Mouse (Mus musculus) lung, postnatal 36 days (tissue): ENCODE measurements around the gene Ptprg.

Experiments used
- DNase-seq: peaks from one replicate; pipeline ENCODE4 v3.0.0; 2022; ENCODE audit warnings: mixed read lengths

The Ptprg gene

GRCm38 (mm10) chr14:12167215-12167614, 613.9 kb downstream of the Ptprg start:
- DNase-seq, result no peak

DNA sequence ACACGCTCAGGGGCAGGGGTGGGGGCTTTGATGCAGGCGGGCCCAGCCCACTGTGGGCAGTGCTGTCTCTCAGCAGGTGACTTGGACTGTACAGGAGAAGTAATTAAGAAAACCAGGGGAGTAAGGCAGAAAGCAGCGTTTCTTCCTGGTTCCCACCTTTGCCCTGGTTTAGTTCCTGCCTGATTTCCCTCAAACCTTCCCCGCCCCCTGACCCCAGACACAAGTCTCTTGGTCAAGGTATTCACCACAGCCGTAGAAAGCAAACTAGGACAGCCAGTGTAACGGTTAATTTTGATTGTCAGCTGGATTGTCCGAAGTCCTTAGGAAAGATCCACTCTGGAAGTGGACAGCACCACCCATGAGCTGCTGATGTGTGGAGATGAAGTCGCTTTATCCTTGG, 614.3 kb downstream of the Ptprg start:
- no peak for DNase-seq

DNA sequence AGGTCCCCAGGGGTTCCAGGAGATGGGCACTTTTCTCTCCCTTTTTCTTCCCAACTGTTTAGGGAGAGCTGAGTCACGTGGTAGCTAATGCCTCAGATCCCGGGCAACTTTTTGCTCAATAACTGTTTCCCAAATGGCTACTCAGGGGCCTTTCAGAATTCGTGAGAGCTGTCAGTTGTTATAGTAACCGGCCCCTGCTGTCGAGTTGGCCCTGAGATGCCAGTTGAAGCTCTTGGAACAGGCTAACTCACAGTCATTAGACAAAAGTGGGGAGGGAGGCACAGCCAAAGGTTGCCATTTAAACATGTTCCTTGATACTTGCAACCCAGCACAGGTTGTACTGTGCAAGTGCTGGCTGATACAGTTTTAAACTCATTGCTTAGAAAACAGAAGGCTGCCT, 624.1 kb downstream of the Ptprg start:
- no peak for DNase-seq

GRCm38 (mm10) chr14:12178645-12179044, 625.3 kb downstream of the Ptprg start:
- no peak for DNase-seq

DNA sequence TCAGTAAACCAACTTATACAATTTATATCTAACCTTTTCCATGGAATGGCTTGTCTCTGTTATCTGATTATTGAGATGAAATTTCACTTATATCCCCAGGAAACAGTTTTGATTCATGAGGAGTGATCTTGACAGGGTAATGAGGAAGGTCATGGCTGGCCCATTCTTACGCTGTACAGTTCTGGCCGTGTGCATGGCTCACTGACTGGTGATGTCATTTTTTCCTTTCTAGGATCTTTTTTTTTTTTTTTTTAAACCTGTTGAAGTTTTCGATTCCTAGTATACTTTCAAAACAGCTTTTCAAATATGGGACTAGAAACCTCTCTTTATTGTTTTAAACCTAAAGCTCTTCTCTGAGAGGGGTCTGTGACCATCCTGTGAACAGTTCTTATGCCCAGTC, 626.8 kb downstream of the Ptprg start:
- DNase-seq, result no peak

GRCm38 (mm10) chr14:12185040-12185439, 631.7 kb downstream of the Ptprg start:
- DNase-seq, result no peak

GRCm38 (mm10) chr14:12188352-12188751, 635.0 kb downstream of the Ptprg start:
- DNase-seq, result no peak

DNA sequence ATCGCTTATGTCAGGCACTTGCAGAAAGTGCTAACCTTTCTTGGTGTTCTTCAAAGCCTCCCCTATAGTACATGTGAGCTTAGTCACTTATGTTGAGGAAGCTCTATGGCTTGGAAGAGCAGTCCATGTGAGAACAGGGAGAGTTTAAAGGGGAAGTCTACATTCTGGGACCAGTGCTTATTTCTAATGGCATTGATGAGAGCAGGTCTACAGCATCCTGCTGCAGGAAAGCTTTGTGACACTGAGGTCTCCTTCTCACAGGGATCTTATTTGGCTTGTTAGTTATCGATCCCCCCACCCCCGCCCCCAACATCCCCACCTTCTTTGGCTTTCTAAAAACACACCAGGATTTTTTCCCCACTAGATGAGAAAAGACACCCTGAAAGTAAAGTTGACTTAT, 635.9 kb downstream of the Ptprg start:
- no peak for DNase-seq

DNA sequence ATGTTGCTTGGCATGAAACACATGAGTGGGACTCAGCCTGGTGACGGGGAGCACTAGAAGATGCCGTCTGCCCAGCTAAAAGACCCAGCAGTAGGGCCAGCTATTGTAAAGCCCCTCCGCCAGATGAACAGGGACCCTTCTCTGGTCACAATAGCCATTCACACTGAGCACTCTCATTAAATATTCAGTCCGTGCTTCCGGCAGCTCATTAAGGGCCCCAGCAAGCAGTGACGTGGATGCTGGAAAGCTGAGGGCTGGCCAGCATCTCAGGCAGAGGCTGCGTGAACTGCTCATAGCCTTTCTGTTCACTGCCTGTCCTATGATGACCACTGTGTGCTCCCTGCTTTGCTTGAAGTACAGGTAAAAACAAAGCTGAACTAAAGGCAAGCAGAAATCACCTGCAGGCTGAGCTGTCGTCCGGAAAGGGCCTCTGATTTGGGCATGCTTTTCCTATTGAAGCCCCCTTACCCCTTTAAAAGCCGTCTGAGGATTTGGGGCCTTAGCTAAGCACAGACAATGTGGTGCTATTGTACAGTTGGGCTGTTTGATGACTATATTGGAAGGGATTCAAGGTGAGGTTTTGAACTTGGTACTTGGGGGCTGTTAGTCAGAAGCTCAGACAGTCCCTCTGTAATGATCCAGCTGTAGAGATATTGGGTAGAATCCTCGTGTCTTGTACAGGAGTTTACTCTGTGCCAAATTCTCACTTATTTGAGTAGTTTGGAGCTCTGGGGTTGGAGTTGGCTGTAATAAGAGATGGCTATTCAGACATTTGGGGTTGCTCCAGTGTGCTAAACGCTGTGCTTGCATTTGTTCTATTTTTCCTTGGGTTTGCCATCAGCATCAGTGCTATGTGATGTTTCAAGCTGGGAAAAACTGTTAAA, 636.6 kb downstream of the Ptprg start:
- no peak for DNase-seq

- no peak for DNase-seq
Observed at GRCm38 (mm10) chr14:12191076-12191475, 637.7 kb downstream of the Ptprg start.

DNA sequence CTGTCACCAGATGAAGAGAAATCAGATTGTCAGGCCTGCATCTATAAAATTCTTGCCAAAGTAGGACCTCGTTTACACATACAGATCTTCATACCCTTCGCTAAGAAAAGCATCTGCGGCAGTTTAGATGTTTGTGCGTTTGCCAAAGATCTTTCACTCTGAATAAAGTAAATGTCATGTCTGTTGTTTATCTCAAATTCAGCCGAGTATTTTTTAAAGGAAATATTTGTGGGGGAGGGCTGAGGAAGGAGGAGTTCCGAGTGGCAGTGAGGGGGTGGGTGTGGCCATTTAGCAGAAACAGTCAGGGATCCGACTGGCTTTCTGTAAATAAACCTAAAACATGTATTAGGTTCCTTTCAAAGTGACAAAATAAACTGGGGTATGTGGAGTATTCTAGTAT, 645.4 kb downstream of the Ptprg start:
- peak; percentile 45 for DNase-seq

DNA sequence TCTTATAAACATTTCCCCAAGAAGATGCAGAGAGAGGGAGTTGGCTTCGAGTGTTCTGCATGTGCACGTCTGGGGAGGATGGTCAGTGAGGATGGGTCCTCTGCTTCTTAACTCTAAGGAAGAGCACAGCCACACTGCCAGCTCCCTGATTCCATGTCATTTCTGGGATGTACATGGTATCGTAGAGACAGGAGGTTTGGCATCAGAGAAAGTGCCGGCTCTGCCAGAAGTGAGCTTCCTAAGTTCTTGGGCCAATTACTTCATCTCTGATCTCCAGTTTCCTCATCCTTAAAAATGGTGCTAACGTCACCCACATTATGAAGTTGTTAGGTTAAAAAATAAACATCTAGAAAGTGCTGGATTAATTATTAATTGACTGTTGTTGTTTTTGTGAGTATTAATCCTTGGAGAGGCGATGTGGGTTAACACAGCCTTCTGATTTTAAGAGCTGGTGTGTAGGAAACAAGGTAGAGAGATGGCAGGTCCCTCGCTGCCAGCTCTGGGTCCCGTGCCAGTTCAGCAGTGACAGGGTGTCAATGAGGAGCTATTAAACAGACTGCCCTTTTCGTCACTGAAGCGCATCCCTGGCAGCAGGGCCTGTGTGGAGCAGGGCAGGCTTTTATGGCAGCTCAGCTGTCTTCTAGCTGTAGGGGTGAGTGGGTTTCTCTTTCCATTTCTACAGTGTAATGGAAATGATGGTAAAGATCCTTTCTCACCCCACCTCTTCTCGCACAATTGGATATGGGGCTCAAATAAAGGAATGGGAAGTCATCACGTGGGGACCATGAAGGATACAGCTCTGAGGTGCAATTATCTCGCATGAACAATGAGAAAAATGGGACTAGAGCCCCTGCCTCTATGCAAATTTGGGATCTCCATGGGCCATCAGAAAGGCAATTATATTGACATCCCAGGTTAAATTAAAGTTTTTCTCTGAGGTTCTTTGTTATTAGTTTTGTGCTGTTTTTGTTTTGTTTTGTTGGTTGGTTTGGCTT, 646.9 kb downstream of the Ptprg start:
- no peak for DNase-seq

GRCm38 (mm10) chr14:12202214-12202613, 648.9 kb downstream of the Ptprg start:
- DNase-seq, result no peak

- no peak for DNase-seq
Observed at GRCm38 (mm10) chr14:12203081-12203480, 649.7 kb downstream of the Ptprg start.

GRCm38 (mm10) chr14:12206138-12206537, 652.8 kb downstream of the Ptprg start:
- no peak for DNase-seq

DNA sequence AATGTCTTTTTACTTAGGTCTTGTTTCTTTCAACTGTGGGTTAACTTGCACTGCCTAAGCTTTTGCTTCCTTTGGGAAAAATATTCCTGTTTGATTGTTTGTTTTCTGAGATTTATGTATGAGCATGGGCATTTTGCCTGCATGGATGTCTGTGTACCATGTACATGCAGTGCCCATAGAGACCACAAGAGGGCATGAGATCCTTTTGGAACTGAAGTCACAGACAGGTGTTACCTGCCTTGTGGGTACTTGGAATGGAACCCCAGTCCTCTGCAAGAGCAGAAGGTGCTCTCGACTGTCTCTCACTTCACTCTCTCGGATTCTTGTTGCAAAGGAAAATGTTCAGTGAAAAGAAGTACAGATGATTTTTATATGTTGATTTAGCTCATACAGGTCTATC, 655.2 kb downstream of the Ptprg start:
- peak; percentile 61 for DNase-seq

- peak; percentile 21 for DNase-seq
Observed at GRCm38 (mm10) chr14:12218544-12219150, 665.3 kb downstream of the Ptprg start.

DNA sequence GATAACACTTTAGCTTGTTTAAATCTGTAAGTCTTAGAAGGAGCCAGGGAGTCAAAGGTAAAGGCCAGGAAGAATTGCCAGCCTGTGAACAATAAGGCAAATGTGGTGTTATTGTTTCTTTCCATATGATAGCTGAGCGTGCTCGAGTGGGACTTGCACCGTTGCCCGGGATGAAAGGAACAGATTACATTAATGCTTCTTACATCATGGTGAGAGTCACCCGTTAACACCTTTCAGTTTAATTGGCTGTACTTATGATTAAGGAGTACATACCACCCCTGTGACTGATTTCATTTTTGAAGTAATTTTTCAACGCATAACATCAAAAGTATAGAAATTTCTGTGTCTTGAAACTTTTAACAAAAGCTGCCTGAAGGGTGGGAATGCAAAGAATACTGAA, 666.5 kb downstream of the Ptprg start:
- DNase-seq, result no peak

DNA sequence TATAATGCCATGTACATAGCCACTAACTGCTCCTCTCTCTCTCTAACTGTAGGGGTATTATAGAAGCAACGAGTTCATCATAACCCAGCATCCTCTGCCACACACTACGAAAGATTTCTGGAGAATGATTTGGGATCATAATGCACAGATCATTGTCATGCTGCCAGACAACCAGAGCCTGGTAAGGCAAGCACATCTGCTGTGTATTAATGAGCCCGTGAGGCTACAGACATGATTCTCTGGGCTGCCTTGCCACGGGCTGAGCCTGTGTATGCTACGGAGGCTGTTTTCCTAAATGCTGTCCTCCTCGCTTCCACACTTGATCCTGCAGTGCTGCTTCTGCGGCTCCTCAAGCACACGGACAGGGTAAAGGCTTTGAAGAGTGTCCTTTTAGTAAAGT, 667.2 kb downstream of the Ptprg start:
- no peak for DNase-seq

- DNase-seq, result no peak
Observed at GRCm38 (mm10) chr14:12221571-12221970, 668.2 kb downstream of the Ptprg start.

DNA sequence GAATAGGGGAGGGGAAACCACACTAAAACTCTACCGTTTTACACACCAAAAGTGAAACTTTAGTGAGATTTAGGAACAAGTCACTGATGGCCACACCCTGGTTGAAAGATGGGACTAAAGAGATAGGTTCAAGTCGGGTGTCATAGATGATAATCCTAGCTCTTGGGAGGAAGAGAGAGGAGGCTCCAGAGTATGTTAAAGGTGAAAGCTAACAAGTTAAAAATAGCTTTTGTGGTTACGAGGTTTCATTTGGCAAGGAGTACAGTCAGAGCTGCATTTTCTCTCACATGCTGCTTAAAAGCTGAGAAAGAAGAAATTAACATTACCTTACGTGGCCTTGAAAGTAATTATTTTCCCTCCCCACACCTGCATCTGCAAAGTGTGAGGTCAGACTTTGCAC, 690.4 kb downstream of the Ptprg start:
- no peak for DNase-seq

- DNase-seq, result no peak
Observed at GRCm38 (mm10) chr14:12276031-12276430, 722.7 kb downstream of the Ptprg start.

- no peak for DNase-seq
Observed at GRCm38 (mm10) chr14:12283641-12284040, 730.3 kb downstream of the Ptprg start, which contains the start of gene Gm49355. Gm49355 (plus strand) TSS chr14:12283976.
